Mouse (Mus musculus) layer of hippocampus, postnatal 36 days (tissue): ENCODE results near the gene Olfr1137. TPM values are rescaled to one million over a fixed set of nuclear protein-coding genes. Genes with fewer than 3 reads are reported as not detected.

Experiments
- DNase-seq, 2 experiments: peaks; one replicate each; pipeline ENCODE4 v3.0.0; 2022
- total RNA-seq, 2 experiments: library from RNA; stranded (reverse); gene quantifications; 2 replicates each; pipeline ENCODE4 v1.2.3; 2021

Olfr1137 gene
- not detected for total RNA-seq

DNA sequence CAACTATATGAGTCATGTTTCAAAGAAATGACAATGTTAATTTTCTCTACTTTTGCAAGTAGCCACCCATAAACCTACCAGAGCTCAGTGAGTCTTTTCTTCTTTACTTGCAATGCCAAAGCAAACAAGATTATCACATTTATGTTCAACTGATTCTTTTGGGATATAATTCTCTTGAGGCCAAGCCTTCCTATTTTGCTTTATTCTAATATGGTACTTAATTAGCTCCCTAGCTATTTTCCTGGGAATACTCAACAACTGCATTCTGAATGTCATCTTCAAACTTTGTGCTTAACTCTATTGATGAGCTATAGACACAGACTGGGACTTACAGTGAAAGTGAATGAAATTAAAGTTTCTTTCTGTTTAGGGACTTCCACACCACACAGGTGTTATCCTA lies at the start of gene Olfr1137:
Gene Olfr1137 (minus strand): TSS at position 101 of the 400 bp plus-strand sequence.
- DNase-seq, result no peak

- DNase-seq, result no peak
These were observed 40.9 kb upstream of the Olfr1137 start, which contains the start of gene Olfr1141 for GRCm38 (mm10) chr2:87753891-87754290. Gene Olfr1141 (minus strand): TSS chr2:87753991.

DNA sequence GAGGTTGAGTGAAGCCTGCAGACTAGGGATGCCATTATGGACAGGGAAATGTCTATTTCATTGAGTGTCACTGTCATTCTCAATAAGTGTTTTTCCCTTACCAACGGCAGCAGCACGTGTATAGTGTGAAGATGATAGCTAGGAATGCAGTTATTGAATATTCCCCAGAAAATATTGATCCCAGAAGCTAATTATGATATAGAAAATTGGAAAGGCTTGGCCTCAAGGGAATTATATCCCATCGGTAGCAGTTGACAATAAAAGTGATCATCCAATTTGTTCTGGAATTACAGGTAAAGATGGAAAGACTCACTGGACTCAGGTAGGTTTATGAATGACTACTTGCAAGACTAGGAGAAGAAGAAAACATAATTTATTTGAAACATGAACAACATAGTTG lies 30.5 kb upstream of the Olfr1137 start, which contains the start of gene Olfr1140:
Gene Olfr1140 (plus strand): TSS at position 301 of the 400 bp plus-strand sequence.
- no peak for DNase-seq

- no peak for DNase-seq
These were observed 26.9 kb upstream of the Olfr1137 start, which contains the start of gene Olfr1138 for GRCm38 (mm10) chr2:87739878-87740277. Gene Olfr1138 (minus strand): TSS chr2:87739978.

GRCm38 (mm10) chr2:87693847-87694246 lies 19.1 kb downstream of the Olfr1137 start, which contains the start of gene Olfr1136:
Gene Olfr1136 (minus strand): TSS chr2:87693947.
- no peak for DNase-seq

DNA sequence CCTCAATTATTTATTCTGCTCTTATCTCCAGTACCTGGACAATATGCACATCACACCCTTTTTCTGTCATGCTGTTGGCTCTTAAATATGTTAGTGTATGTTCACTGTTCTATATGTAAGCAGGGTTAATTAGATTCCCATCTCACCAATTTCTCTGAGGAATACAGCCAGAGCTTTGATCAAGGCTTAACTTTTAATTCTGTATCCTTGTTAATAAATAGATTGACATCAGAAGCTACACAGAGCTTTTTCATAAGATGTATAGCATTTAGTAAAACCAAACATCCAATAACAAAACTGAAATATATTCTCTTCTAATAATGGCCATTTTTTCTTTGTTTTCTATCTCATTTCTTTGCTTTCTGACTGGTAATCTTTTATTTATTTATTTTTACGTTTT lies 39.4 kb downstream of the Olfr1137 start, which contains the start of gene Olfr1135:
Gene Olfr1135 (minus strand): TSS at position 101 of the 400 bp plus-strand sequence.
- DNase-seq, result no peak

Other genes starting within 250 kb of the Olfr1137 start
- not detected for gene Pramel7, start 216.1 kb downstream of the Olfr1137 start, total RNA-seq
- gene Pramel6, start 206.6 kb downstream of the Olfr1137 start, total RNA-seq, result not detected
- gene Olfr153, start 181.4 kb downstream of the Olfr1137 start, total RNA-seq, result not detected
- gene Olfr1128, start 167.6 kb downstream of the Olfr1137 start, total RNA-seq, result not detected
- not detected for gene Olfr1129, start 139.3 kb downstream of the Olfr1137 start, total RNA-seq
- not detected for gene Olfr1130, start 107.0 kb downstream of the Olfr1137 start, total RNA-seq
- not detected for gene Olfr1131, start 86.1 kb downstream of the Olfr1137 start, total RNA-seq
- not detected for gene Olfr1132, start 75.6 kb downstream of the Olfr1137 start, total RNA-seq
- gene Olfr1133, start 65.8 kb downstream of the Olfr1137 start, total RNA-seq, result not detected
- not detected for gene Olfr1134, start 54.7 kb downstream of the Olfr1137 start, total RNA-seq
- not detected for gene Olfr1135, start 39.5 kb downstream of the Olfr1137 start, total RNA-seq
- gene Olfr1136, start 19.2 kb downstream of the Olfr1137 start, total RNA-seq, result not detected
- gene Olfr1138, start 26.8 kb upstream of the Olfr1137 start, total RNA-seq, result not detected
- gene Olfr1140, start 30.6 kb upstream of the Olfr1137 start, total RNA-seq, result not detected
- gene Olfr1141, start 40.8 kb upstream of the Olfr1137 start, total RNA-seq, result not detected
- gene Olfr152, start 66.3 kb upstream of the Olfr1137 start, total RNA-seq, result not detected
- gene Olfr1143, start 87.4 kb upstream of the Olfr1137 start, total RNA-seq, result not detected
- gene Olfr1145, start 96.6 kb upstream of the Olfr1137 start, total RNA-seq, result not detected
- not detected for gene Olfr1148, start 117.4 kb upstream of the Olfr1137 start, total RNA-seq
- gene Olfr1150-ps1, start 130.8 kb upstream of the Olfr1137 start, total RNA-seq, result not detected
- gene Olfr1151, start 142.7 kb upstream of the Olfr1137 start, total RNA-seq, result not detected
- gene Olfr1152, start 153.3 kb upstream of the Olfr1137 start, total RNA-seq, result not detected
- gene Olfr1153, start 181.8 kb upstream of the Olfr1137 start, total RNA-seq, result not detected
- gene Olfr1154, start 192.0 kb upstream of the Olfr1137 start, total RNA-seq, result not detected
- not detected for gene Olfr1155, start 232.0 kb upstream of the Olfr1137 start, total RNA-seq
- under 1 TPM in 1 of 2 experiments, not detected in 1; 0.10 TPM for gene Olfr1156, start 239.9 kb upstream of the Olfr1137 start, total RNA-seq